Mouse (Mus musculus) lung, embryonic 14.5 days (tissue): Measurements from ENCODE around the gene Otop1. TPM values are rescaled to one million over a fixed set of nuclear protein-coding genes. Genes with fewer than 3 reads are reported as not detected.

Source experiments
- ATAC-seq: fragments of 200-750 bp; cut with Nextera tagmentation; 2 replicates; pipeline ENCODE4 v1.8.0; 2017; ENCODE audit warnings: mild to moderate bottlenecking, moderate TSS enrichment, moderate library complexity; ENCODE audit not compliant: insufficient read depth
- DNase-seq: peaks from one replicate; pipeline ENCODE4 v3.0.0-alpha.2; 2015
- H3K27ac ChIP-seq: fragments of 300-500 bp; sonication (generic); 2 replicates; pipeline ENCODE4 v1.5.1; 2014; ENCODE audit warnings: low read depth, mild to moderate bottlenecking, moderate library complexity
- H3K27me3 ChIP-seq: fragments of 300-500 bp; sonication (generic); 2 replicates; pipeline ENCODE4 v1.6.1; 2014; ENCODE audit warnings: low read length, control low read depth; ENCODE audit not compliant: insufficient read depth
- H3K36me3 ChIP-seq: fragments of 300-500 bp; sonication (generic); 2 replicates; pipeline ENCODE4 v1.6.1; 2014; ENCODE audit warnings: control low read depth; ENCODE audit not compliant: insufficient read depth
- H3K4me1 ChIP-seq: fragments of 300-500 bp; sonication (generic); 2 replicates; pipeline ENCODE4 v1.6.1; 2014; ENCODE audit warnings: antibody characterized with exemption, control low read depth; ENCODE audit not compliant: insufficient read depth
- H3K4me2 ChIP-seq: fragments of 300-500 bp; sonication (generic); 2 replicates; pipeline ENCODE4 v1.6.1; 2014; ENCODE audit warnings: mild to moderate bottlenecking
- H3K4me3 ChIP-seq: fragments of 300-500 bp; sonication (generic); 2 replicates; pipeline ENCODE4 v1.5.1; 2014; ENCODE audit warnings: low read depth, low read length
- H3K9ac ChIP-seq: fragments of 300-500 bp; sonication (generic); 2 replicates; pipeline ENCODE4 v1.6.1; 2014
- H3K9me3 ChIP-seq: fragments of 300-500 bp; sonication (generic); 2 replicates; pipeline ENCODE4 v1.6.1; 2016; ENCODE audit warnings: low read depth, low read length, control low read depth
- CTCF ChIP-seq: IDR thresholded peaks from 2 replicates; pipeline ENCODE4 v1.5.1; 2016; ENCODE audit warnings: antibody characterized with exemption, low read depth
- WGBS: fragments of 180-500 bp; shearing (Covaris S2); extraction: QIAGEN DNeasy Blood & Tissue Kit; methylation state at CpG from one replicate; pipeline ENCODE4 v1.1.7; 2014; 5-methylcytosine and 5-hydroxymethylcytosine counted together
- polyA plus RNA-seq: library from polyadenylated mRNA; unstranded; fragments of >200 nt; fragmentation: Nextera tagmentation; extraction: Ambion mirVana; gene quantifications from 2 replicates; pipeline ENCODE4 v1.2.1, GENCODE M21; 2014

Otop1 gene
- polyA plus RNA-seq, 1 experiment from 2014 or later, result not detected

DNA sequence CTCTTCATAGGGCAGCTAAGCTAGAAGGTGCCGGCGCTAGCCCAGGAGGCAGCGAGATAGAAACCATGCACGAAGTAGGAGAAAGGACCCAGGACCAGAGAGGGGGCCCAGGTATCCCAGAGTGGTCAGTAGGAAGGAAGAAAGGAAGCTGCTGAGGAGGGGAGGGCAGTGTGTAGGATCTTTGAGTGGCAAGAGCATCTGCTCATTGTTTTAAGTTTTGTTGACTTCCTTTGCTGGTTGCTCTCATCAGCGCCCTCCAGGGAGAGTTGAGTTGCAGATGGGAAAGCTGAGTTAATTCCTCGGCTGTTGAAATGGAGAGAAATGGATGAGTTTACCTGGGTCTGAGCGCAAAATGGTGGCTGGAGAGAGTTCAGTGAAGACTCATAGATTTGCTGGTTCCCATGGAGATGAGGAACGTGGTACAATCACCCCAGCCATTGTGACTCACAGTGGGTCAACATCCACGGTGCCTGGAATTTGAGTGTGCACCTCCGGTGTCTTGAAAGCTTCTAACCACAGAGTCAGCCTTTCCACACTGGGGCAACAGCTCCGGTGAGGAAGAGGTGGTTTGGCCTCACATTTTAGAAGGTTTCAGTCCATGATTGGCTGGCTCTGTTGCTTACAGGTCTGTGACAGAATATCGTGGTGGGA is 26.1 kb downstream of the Otop1 start:
- WGBS, result 85% methylated on average over 12 of the region's 12 CpGs
- DNase-seq (no peak), ATAC-seq (no peak)
- Histone ChIP-seq H3K27ac (no peak overlapping the region), H3K36me3 (no peaks in the 10 kb centered on the region), H3K9ac (no peak overlapping the region), H3K4me2 (no peak overlapping the region), H3K27me3 (no peaks in the 10 kb centered on the region), H3K9me3 (no peaks in the 10 kb centered on the region), H3K4me1 (no peaks in the 10 kb centered on the region), H3K4me3 (no peak overlapping the region)
- TF ChIP-seq CTCF, result no peak

DNA sequence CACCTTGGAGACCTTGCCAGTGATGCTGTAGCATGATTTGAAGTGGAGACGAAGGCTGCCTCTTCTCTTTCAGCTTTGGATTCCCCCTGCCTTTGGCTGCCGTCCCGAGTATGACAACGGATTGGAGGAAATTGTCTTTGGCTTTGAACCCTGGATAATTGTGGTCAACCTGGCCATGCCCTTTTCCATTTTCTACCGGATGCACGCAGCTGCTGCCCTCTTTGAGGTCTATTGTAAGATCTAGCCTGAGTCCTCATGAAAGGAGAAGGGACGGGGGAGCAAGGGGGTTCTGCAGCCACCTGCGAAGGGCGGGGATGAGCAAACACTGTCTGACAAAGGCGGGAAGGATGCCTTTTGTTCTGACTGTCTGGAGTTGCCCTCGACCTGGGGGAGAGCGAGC is 26.9 kb downstream of the Otop1 start:
- no peak overlapping the region for H3K27ac ChIP-seq

DNA sequence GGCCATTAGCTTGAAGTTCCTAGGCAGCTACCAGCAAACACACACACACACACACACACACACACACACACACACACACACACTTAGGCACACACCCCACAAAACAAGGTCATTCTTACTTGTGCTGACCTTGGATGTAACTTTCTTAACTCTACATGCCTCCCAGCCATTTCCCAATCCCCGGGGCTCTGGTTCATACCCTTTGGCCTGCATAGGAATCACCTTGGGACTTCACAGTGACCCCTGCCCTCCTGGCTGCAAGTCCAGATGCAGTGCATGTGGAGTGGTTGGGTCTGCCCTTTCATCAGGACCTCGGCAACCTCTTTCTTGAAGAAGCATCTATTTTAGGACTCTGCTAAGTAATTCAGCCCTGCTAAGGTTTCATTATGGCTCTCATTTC is 29.5 kb downstream of the Otop1 start:
- H3K9me3 ChIP-seq, result no peaks in the 10 kb centered on the region
- DNase-seq (no peak), ATAC-seq (no peak)
- no peaks in the 10 kb centered on the region for H3K36me3 ChIP-seq
- TF ChIP-seq CTCF, result no peak
- WGBS, result 74% methylated on average over 2 of the region's 2 CpGs
- H3K27me3 ChIP-seq, result no peaks in the 10 kb centered on the region
- H3K4me1 ChIP-seq, result no peaks in the 10 kb centered on the region
- no peak overlapping the region for H3K4me2 ChIP-seq
- no peak overlapping the region for H3K9ac ChIP-seq
- no peak overlapping the region for H3K27ac ChIP-seq
- no peak overlapping the region for H3K4me3 ChIP-seq

More for the DNA sequence above, 26.9 kb downstream of the Otop1 start:
- no peak for TF ChIP-seq CTCF
- ATAC-seq (no peak), DNase-seq (no peak)
- Histone ChIP-seq H3K36me3 (no peaks in the 10 kb centered on the region), H3K9me3 (no peaks in the 10 kb centered on the region), H3K4me2 (no peak overlapping the region), H3K4me3 (no peak overlapping the region), H3K9ac (no peak overlapping the region), H3K27me3 (no peaks in the 10 kb centered on the region), H3K4me1 (no peaks in the 10 kb centered on the region)
- 45% methylated on average over 12 of the region's 12 CpGs for WGBS

DNA sequence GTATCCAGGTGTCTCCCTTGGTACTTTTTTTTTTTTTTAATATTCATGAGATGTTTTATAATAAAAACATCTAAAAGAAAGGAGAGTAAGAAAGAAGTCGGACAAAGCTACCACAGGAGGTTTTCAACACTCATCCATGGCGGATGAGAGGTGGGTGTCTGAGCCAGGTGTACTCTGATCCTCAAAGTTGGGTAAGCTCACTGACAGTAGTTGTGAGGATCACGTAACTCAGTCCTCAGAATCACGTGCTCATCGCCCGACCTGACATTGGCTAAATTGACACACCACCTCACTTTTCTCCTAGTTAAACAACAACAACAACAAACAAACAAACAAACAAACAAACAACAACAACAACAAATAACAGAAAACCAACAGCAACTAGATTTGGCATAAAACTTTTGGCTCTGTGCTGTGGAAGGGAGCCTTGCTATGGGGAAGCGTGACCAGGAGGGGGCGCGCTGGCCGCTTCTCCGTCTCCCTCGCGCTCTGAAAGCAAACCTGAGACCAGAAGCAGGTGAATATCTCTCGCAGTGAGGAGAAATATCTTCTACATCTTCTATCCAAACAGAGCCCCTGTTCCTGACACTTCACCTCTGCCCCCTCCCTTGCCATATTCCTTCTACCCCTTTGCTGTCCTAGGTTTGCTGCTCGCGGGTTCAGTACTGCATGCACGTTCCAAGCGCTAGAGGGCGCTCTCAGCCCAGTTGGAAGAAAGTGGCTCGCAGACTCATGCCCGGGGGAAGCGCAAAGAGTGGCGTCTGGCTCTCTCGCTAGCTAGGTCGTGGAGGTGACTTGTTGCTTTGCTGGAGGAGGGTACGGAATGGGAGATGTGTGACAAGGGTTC is 31.7 kb downstream of the Otop1 start:
- H3K27me3 ChIP-seq, result no peaks in the 10 kb centered on the region
- WGBS, result 7% methylated on average over 26 of the region's 26 CpGs
- H3K27ac ChIP-seq, result no peak overlapping the region
- no peak overlapping the region for H3K9ac ChIP-seq
- DNase-seq (peak; percentile 97), ATAC-seq (peak; percentile 88)
- no peaks in the 10 kb centered on the region for H3K9me3 ChIP-seq
- TF ChIP-seq CTCF, result peak; percentile 97
- no peaks in the 10 kb centered on the region for H3K36me3 ChIP-seq
- no peaks in the 10 kb centered on the region for H3K4me1 ChIP-seq
- peak overlapping the region; percentile 28 for H3K4me3 ChIP-seq
- H3K4me2 ChIP-seq, result peak overlapping the region; percentile 61

DNA sequence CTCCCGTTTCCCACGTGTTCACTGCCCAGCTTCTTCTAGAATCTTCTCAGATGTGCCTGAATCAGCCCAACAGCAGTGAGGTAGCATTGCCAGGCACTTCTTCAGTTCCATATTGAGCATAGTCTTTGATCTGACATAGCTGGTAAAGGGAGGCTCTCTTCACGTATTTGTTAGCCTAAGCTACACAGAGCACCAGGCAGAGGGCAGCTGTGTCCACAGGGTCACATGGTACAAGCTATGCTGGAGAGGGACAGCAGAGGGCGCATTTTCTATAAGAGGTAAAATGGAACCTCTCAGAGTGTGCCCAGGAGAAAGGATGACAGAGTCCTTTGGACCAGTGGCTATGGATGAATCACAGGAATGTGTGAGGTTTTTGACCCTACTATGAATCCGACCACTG is 33.1 kb downstream of the Otop1 start:
- peak; percentile 51 for TF ChIP-seq CTCF
- Histone ChIP-seq H3K9ac (no peak overlapping the region), H3K27ac (no peak overlapping the region), H3K4me3 (no peak overlapping the region), H3K36me3 (no peaks in the 10 kb centered on the region), H3K27me3 (no peaks in the 10 kb centered on the region), H3K4me2 (no peak overlapping the region), H3K4me1 (no peaks in the 10 kb centered on the region), H3K9me3 (no peaks in the 10 kb centered on the region)
- ATAC-seq (peak; percentile 68; the same call in 1 of the 2 replicates), DNase-seq (peak; percentile 73)
- 43% methylated on average over 5 of the region's 5 CpGs for WGBS

DNA sequence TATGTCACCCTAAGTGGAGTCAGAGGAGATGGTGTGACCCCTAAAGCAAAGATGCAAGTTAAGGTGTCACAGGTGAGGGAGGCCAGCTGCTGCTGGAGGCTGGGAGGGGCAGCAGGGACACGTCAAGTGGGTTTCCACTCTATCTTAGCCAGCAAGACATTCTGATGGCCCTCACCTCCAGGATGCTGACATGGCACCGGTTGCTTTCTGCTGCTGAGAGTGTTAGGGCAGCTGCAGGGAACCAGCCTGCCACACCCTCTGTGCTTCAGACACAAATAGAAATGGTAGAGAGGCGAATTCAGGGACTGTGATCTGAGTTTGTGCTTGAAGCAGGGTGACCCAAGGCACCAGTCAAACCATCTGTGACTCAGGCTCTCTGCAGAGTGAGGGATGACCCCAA is 34.0 kb downstream of the Otop1 start:
- Histone ChIP-seq H3K4me3 (no peak overlapping the region), H3K27me3 (no peaks in the 10 kb centered on the region), H3K4me1 (no peaks in the 10 kb centered on the region), H3K9ac (no peak overlapping the region), H3K4me2 (no peak overlapping the region), H3K36me3 (no peaks in the 10 kb centered on the region), H3K9me3 (no peaks in the 10 kb centered on the region), H3K27ac (no peak overlapping the region)
- ATAC-seq (no peak), DNase-seq (no peak)
- no peak for TF ChIP-seq CTCF
- 50% methylated on average over 3 of the region's 3 CpGs for WGBS
